Mouse (Mus musculus): ENCODE measurements at regions not wholly inside any gene's neighbourhood (a gene's known extent, or its start where the extent isn't known, plus 50 kb on each side); places are given as distances from the start of the nearest gene placed in this dataset.

GRCm38 (mm10) chr11:19174305-19175017 lies 155.7 kb upstream of the Meis1 start:
- Histone ChIP-seq H3K27ac (ENCODE audit: insufficient read depth, low read length) (no peak overlapping the region), H3K4me3 (ENCODE audit: insufficient read depth, low read length) (no peak overlapping the region), H3K4me1 (ENCODE audit: control insufficient read depth, insufficient read depth, low read length) (no peaks in the 10 kb centered on the region)
- no peak for TF ChIP-seq POLR2A (IDR thresholded peaks at IDR 0.05; ENCODE audit: low read depth, low read length)
- no peak for TF ChIP-seq CTCF (IDR thresholded peaks at IDR 0.05; ENCODE audit: borderline replicate concordance, insufficient read depth, low read length)

GRCm38 (mm10) chr11:19179290-19179689 lies 160.5 kb upstream of the Meis1 start:
- TF ChIP-seq CTCF (IDR thresholded peaks at IDR 0.05; ENCODE audit: borderline replicate concordance, insufficient read depth, low read length) (no peak), POLR2A (IDR thresholded peaks at IDR 0.05; ENCODE audit: low read depth, low read length) (no peak)
- Histone ChIP-seq H3K4me3 (ENCODE audit: insufficient read depth, low read length) (no peak overlapping the region), H3K4me1 (ENCODE audit: control insufficient read depth, insufficient read depth, low read length) (no peaks in the 10 kb centered on the region), H3K27ac (ENCODE audit: insufficient read depth, low read length) (no peak overlapping the region)

GRCm38 (mm10) chr11:19189778-19190177 lies 171.0 kb upstream of the Meis1 start:
- Histone ChIP-seq H3K4me3 (ENCODE audit: insufficient read depth, low read length) (no peak overlapping the region), H3K4me1 (ENCODE audit: control insufficient read depth, insufficient read depth, low read length) (no peaks in the 10 kb centered on the region), H3K27ac (ENCODE audit: insufficient read depth, low read length) (no peak overlapping the region)
- TF ChIP-seq CTCF (IDR thresholded peaks at IDR 0.05; ENCODE audit: borderline replicate concordance, insufficient read depth, low read length) (no peak), POLR2A (IDR thresholded peaks at IDR 0.05; ENCODE audit: low read depth, low read length) (no peak)

GRCm38 (mm10) chr11:19194464-19194863 lies 175.7 kb upstream of the Meis1 start:
- no peak for TF ChIP-seq CTCF (IDR thresholded peaks at IDR 0.05; ENCODE audit: borderline replicate concordance, insufficient read depth, low read length)
- no peak for TF ChIP-seq POLR2A (IDR thresholded peaks at IDR 0.05; ENCODE audit: low read depth, low read length)
- Histone ChIP-seq H3K27ac (ENCODE audit: insufficient read depth, low read length) (no peak overlapping the region), H3K4me1 (ENCODE audit: control insufficient read depth, insufficient read depth, low read length) (no peaks in the 10 kb centered on the region), H3K4me3 (ENCODE audit: insufficient read depth, low read length) (no peak overlapping the region)

- no peaks in the 10 kb centered on the region for H3K4me1 ChIP-seq (ENCODE audit: control insufficient read depth, insufficient read depth, low read length)
- H3K27ac ChIP-seq (ENCODE audit: insufficient read depth, low read length) = no peak overlapping the region
- H3K4me3 ChIP-seq (ENCODE audit: insufficient read depth, low read length) = no peak overlapping the region
- TF ChIP-seq CTCF (IDR thresholded peaks at IDR 0.05; ENCODE audit: borderline replicate concordance, insufficient read depth, low read length) = no peak
- no peak for TF ChIP-seq POLR2A (IDR thresholded peaks at IDR 0.05; ENCODE audit: low read depth, low read length)
Observed at GRCm38 (mm10) chr11:19197790-19198189, 179.0 kb upstream of the Meis1 start.

- TF ChIP-seq POLR2A (IDR thresholded peaks at IDR 0.05; ENCODE audit: low read depth, low read length) = no peak
- TF ChIP-seq CTCF (IDR thresholded peaks at IDR 0.05; ENCODE audit: borderline replicate concordance, insufficient read depth, low read length) = no peak
- no peaks in the 10 kb centered on the region for H3K4me1 ChIP-seq (ENCODE audit: control insufficient read depth, insufficient read depth, low read length)
- H3K27ac ChIP-seq (ENCODE audit: insufficient read depth, low read length) = no peak overlapping the region
- H3K4me3 ChIP-seq (ENCODE audit: insufficient read depth, low read length) = no peak overlapping the region
Observed at GRCm38 (mm10) chr11:19202602-19203517, 184.1 kb upstream of the Meis1 start.

GRCm38 (mm10) chr11:19203518-19203900 lies 184.7 kb upstream of the Meis1 start:
- TF ChIP-seq POLR2A (IDR thresholded peaks at IDR 0.05; ENCODE audit: low read depth, low read length) = no peak
- TF ChIP-seq CTCF (IDR thresholded peaks at IDR 0.05; ENCODE audit: borderline replicate concordance, insufficient read depth, low read length) = no peak
- no peak overlapping the region for H3K4me3 ChIP-seq (ENCODE audit: insufficient read depth, low read length)
- no peak overlapping the region for H3K27ac ChIP-seq (ENCODE audit: insufficient read depth, low read length)
- no peaks in the 10 kb centered on the region for H3K4me1 ChIP-seq (ENCODE audit: control insufficient read depth, insufficient read depth, low read length)

- TF ChIP-seq POLR2A (IDR thresholded peaks at IDR 0.05; ENCODE audit: low read depth, low read length) (no peak), CTCF (IDR thresholded peaks at IDR 0.05; ENCODE audit: borderline replicate concordance, insufficient read depth, low read length) (no peak)
- no peak overlapping the region for H3K27ac ChIP-seq (ENCODE audit: insufficient read depth, low read length)
- H3K4me1 ChIP-seq (ENCODE audit: control insufficient read depth, insufficient read depth, low read length) = no peaks in the 10 kb centered on the region
- no peak overlapping the region for H3K4me3 ChIP-seq (ENCODE audit: insufficient read depth, low read length)
Observed at GRCm38 (mm10) chr11:19203968-19204367, 185.2 kb upstream of the Meis1 start.

GRCm38 (mm10) chr11:19204521-19204920 lies 185.7 kb upstream of the Meis1 start:
- no peak for TF ChIP-seq CTCF (IDR thresholded peaks at IDR 0.05; ENCODE audit: borderline replicate concordance, insufficient read depth, low read length)
- no peak for TF ChIP-seq POLR2A (IDR thresholded peaks at IDR 0.05; ENCODE audit: low read depth, low read length)
- H3K4me3 ChIP-seq (ENCODE audit: insufficient read depth, low read length) = no peak overlapping the region
- H3K27ac ChIP-seq (ENCODE audit: insufficient read depth, low read length) = no peak overlapping the region
- no peaks in the 10 kb centered on the region for H3K4me1 ChIP-seq (ENCODE audit: control insufficient read depth, insufficient read depth, low read length)

- H3K27ac ChIP-seq (ENCODE audit: insufficient read depth, low read length) = no peak overlapping the region
- H3K4me1 ChIP-seq (ENCODE audit: control insufficient read depth, insufficient read depth, low read length) = no peaks in the 10 kb centered on the region
- TF ChIP-seq POLR2A (IDR thresholded peaks at IDR 0.05; ENCODE audit: low read depth, low read length) (no peak), CTCF (IDR thresholded peaks at IDR 0.05; ENCODE audit: borderline replicate concordance, insufficient read depth, low read length) (no peak)
- H3K4me3 ChIP-seq (ENCODE audit: insufficient read depth, low read length) = no peak overlapping the region
Observed at GRCm38 (mm10) chr11:19205174-19205573, 186.4 kb upstream of the Meis1 start.

Measured in embryonic fibroblast, embryonic 13.5 days (primary cell).